11 mouse cellular contexts compared by ENCODE assay signal in genomic region chr1:168342269-168342668, GRCm38 (mm10).
A peak's percentile ranks its signal among the peaks of the same experiment; 100 is the strongest.
DNase-seq lines count a peak whose midpoint lies in the region; ATAC-seq lines count a peak whose summit lies in the region.
"Had no signal": no experiment of that assay in that cellular context is flagged by ENCODE, and none has a peak within 500 bp of the region (broad histone marks: within the 10 kb centered on the region; RNA-seq: fewer than 3 reads in every experiment).

No protein-coding gene starts in this region.

- H3K4me2 ChIP-seq in embryonic facial prominence, embryonic 11.5 days (ENCODE audit: low read depth, low read length) = peak overlapping the region; percentile 8; the same call in 1 of the 2 replicates
- H3K4me2 ChIP-seq in hindbrain, embryonic 15.5 days = peak overlapping the region; percentile 36
- H3K4me2 ChIP-seq in midbrain, embryonic 15.5 days = peak overlapping the region; percentile 31
- H3K4me2 ChIP-seq: lung, embryonic 15.5 days had no signal

- H3K9me3 ChIP-seq in embryonic facial prominence, embryonic 11.5 days (replicated peaks; ENCODE audit: control insufficient read depth, low read length) = no peaks in the 10 kb centered on the region
- H3K9me3 ChIP-seq in forebrain, embryonic 10.5 days = no peaks in the 10 kb centered on the region
- H3K9me3 ChIP-seq in hindbrain, embryonic 15.5 days = no peaks in the 10 kb centered on the region
- no peaks in the 10 kb centered on the region for H3K9me3 ChIP-seq in midbrain, embryonic 15.5 days
- H3K9me3 ChIP-seq: lung, embryonic 15.5 days had no signal

- ATAC-seq in embryonic facial prominence, embryonic 11.5 days (replicated peaks; ENCODE audit: insufficient number of reproducible peaks, low FRiP score, low TSS enrichment, low read depth) = no peak
- 0 out of 2 replicates have a peak, but pooled peaks have one; percentile 32 for ATAC-seq in hindbrain, embryonic 15.5 days (ENCODE audit: low FRiP score, low read depth)
- peak; percentile 12; the same call in 1 of the 2 replicates for ATAC-seq in midbrain, embryonic 15.5 days (replicated peaks)
- no peak for ATAC-seq in erythroid progenitor cell, adult 5-6 weeks (replicated peaks; ENCODE audit: low FRiP score, poor library complexity, severe bottlenecking)

- H3K36me3 ChIP-seq in embryonic facial prominence, embryonic 11.5 days (replicated peaks; ENCODE audit: control insufficient read depth, insufficient read depth, low read depth, low read length) = no peaks in the 10 kb centered on the region
- H3K36me3 ChIP-seq in forebrain, embryonic 10.5 days (replicated peaks) = peaks cover 9% of the 10 kb centered on the region
- H3K36me3 ChIP-seq in hindbrain, embryonic 15.5 days = no peaks in the 10 kb centered on the region
- no peaks in the 10 kb centered on the region for H3K36me3 ChIP-seq in midbrain, embryonic 15.5 days (replicated peaks)
- H3K36me3 ChIP-seq: lung, embryonic 15.5 days had no signal

- no peak for DNase-seq in embryonic facial prominence, embryonic 11.5 days (ENCODE audit: low spot score)
- DNase-seq in forebrain, embryonic 10.5 days (ENCODE audit: extremely low spot score, low spot score) = no peak
- DNase-seq in cerebellum, postnatal 14 days = no peak
- no peak for DNase-seq in urinary bladder, adult 18-20 months (ENCODE audit: low spot score in 2 of 2)
- DNase-seq in MN1 (ENCODE audit: low spot score) = no peak
- DNase-seq: cerebellum, adult 9-10 months; heart, adult 18-20 months had no signal

- H3K9ac ChIP-seq in embryonic facial prominence, embryonic 11.5 days (replicated peaks; ENCODE audit: low read length) = no peak overlapping the region
- H3K9ac ChIP-seq in hindbrain, embryonic 15.5 days = peak overlapping the region; percentile 8; the same call in 1 of the 2 replicates
- H3K9ac ChIP-seq in midbrain, embryonic 15.5 days = no peak overlapping the region
- H3K9ac ChIP-seq: lung, embryonic 15.5 days had no signal

- WGBS in embryonic facial prominence, embryonic 11.5 days = 55% methylated on average over 5 of the region's 6 CpGs
- WGBS in forebrain, embryonic 10.5 days = 43% methylated on average over 6 of the region's 6 CpGs
- WGBS in hindbrain, embryonic 15.5 days = 27% methylated on average over 6 of the region's 6 CpGs
- 35% methylated on average over 6 of the region's 6 CpGs for WGBS in midbrain, embryonic 15.5 days

- H3K27ac ChIP-seq in embryonic facial prominence, embryonic 11.5 days (replicated peaks; ENCODE audit: low read depth, low read length) = no peak overlapping the region
- peak overlapping the region; percentile 48 for H3K27ac ChIP-seq in forebrain, embryonic 10.5 days
- peak overlapping the region; percentile 78 for H3K27ac ChIP-seq in hindbrain, embryonic 15.5 days (replicated peaks)
- H3K27ac ChIP-seq in midbrain, embryonic 15.5 days = peak overlapping the region; percentile 84
- H3K27ac ChIP-seq: lung, embryonic 15.5 days had no signal

- H3K27me3 ChIP-seq in embryonic facial prominence, embryonic 11.5 days (ENCODE audit: control insufficient read depth, insufficient read depth, low read length) = no peaks in the 10 kb centered on the region
- H3K27me3 ChIP-seq in forebrain, embryonic 10.5 days (ENCODE audit: poor library complexity, severe bottlenecking) = no peaks in the 10 kb centered on the region
- no peaks in the 10 kb centered on the region for H3K27me3 ChIP-seq in hindbrain, embryonic 15.5 days
- H3K27me3 ChIP-seq in midbrain, embryonic 15.5 days (replicated peaks) = no peaks in the 10 kb centered on the region
- H3K27me3 ChIP-seq: lung, embryonic 15.5 days had no signal

- no peak overlapping the region for H3K4me3 ChIP-seq in embryonic facial prominence, embryonic 11.5 days (ENCODE audit: low read depth, low read length)
- H3K4me3 ChIP-seq in forebrain, embryonic 10.5 days = no peak overlapping the region; the same call in 1 of the 2 replicates
- H3K4me3 ChIP-seq in hindbrain, embryonic 15.5 days = no peak overlapping the region
- no peak overlapping the region for H3K4me3 ChIP-seq in midbrain, embryonic 15.5 days
- H3K4me3 ChIP-seq: lung, embryonic 15.5 days had no signal

- no peaks in the 10 kb centered on the region for H3K4me1 ChIP-seq in embryonic facial prominence, embryonic 11.5 days (ENCODE audit: control insufficient read depth, insufficient read depth, low read length)
- peaks cover 64% of the 10 kb centered on the region for H3K4me1 ChIP-seq in forebrain, embryonic 10.5 days
- peaks cover 47% of the 10 kb centered on the region for H3K4me1 ChIP-seq in hindbrain, embryonic 15.5 days (replicated peaks)
- H3K4me1 ChIP-seq in midbrain, embryonic 15.5 days = peaks cover 66% of the 10 kb centered on the region

Comparison
In these comparisons a context has a peak if more than half of its experiments do, and no peak if none do; other contexts are left out.
1. ATAC-seq: peak in hindbrain, embryonic 15.5 days (single experiment) and midbrain, embryonic 15.5 days (single experiment); none in embryonic facial prominence, embryonic 11.5 days (single experiment) and erythroid progenitor cell, adult 5-6 weeks (single experiment).
2. Peak in every context shown above with its lines, with median percentiles within 50 percentile points of each other: H3K4me2 ChIP-seq.